Mouse (Mus musculus) left cerebral cortex, postnatal 4 days (tissue): Measurements from ENCODE around the gene 5031410I06Rik. TPM values are rescaled to one million over a fixed set of nuclear protein-coding genes. Genes with fewer than 3 reads are reported as not detected.
"Not testable (repeated sequence)": the region's sequence is repeated elsewhere in the genome, so short reads cannot be mapped to it uniquely, and the experiment has no call there.

Source experiments
- DNase-seq: peaks from one replicate; pipeline ENCODE4 v3.0.0-alpha.2; 2022
- intact Hi-C: fragments of 180-260 bp; cut with DNase I; formaldehyde crosslinking; loops from one replicate; pipeline ENCODE4 v1.15.1; 2025
- total RNA-seq, 2 experiments: library from RNA; stranded (reverse); gene quantifications; 2 replicates each; pipeline ENCODE4 v1.2.3; 2021

The 5031410I06Rik gene
- total RNA-seq: not detected

- not testable (repeated sequence) for DNase-seq
Measured at GRCm38 (mm10) chr5:26105262-26105661, at the start of gene 5031410I06Rik. Gene 5031410I06Rik, minus strand, starts transcription at chr5:26105362.

DNA sequence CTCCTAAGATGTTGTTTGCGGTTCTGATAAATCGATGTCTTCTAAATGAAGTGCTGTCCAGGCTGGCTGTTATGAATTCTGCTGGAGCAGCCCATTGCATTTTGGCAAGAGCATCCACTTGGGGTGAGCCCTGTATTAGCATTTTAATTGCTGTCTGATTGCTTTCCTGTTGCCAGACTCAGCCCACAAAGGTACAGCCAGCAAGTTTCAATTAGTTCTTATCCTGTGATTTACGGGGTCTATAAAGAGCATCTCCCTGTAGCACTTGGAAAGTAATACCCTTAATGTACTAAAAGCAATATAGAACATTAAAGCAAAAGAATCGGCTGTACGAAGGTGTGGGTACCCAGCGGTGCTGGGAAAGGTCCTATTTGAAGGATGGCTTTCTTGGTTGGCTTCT, 37.7 kb upstream of the 5031410I06Rik start:
- no peak for DNase-seq
- intact Hi-C loops: no loop called here

More at GRCm38 (mm10) chr5:26105262-26105661, at the start of gene 5031410I06Rik:
- intact Hi-C loops: not testable (repeated sequence)

- intact Hi-C loops, DNase-seq: not testable (repeated sequence)
Measured at GRCm38 (mm10) chr5:26121321-26121720, 16.2 kb upstream of the 5031410I06Rik start, which contains the start of gene Gm10220. Gene Gm10220, minus strand, starts transcription at chr5:26121421.

- intact Hi-C loops: not testable (repeated sequence)
Measured at GRCm38 (mm10) chr5:26089191-26089590, 16.0 kb downstream of the 5031410I06Rik start, which contains the start of gene Gm10471. Gene Gm10471, minus strand, starts transcription at chr5:26089291.

DNA sequence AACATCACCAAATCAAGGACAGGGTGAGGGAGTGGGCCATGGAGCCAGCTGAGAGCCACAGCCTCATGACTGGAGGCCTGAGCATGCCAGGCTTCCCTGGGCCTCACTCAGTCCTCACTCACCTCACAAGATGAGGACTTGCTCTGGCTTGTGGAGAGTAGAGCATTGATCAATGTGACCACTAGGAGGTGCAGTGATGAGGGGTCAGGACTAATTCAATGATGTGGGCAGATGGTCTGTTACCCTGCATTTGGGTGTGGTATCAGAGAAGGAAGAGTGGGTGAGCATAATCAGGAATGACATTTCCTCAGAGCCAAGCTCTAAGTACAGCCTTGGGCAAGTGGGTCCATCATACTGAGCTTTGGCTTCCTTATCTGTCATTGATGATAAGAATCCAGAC, 26.1 kb downstream of the 5031410I06Rik start:
- DNase-seq: peak; percentile 1
- intact Hi-C loops: not testable (repeated sequence)

More at GRCm38 (mm10) chr5:26089191-26089590, 16.0 kb downstream of the 5031410I06Rik start, which contains the start of gene Gm10471:
- not testable (repeated sequence) for DNase-seq

GRCm38 (mm10) chr5:26070716-26071115, 34.4 kb downstream of the 5031410I06Rik start:
- no peak for DNase-seq
- intact Hi-C loops: no loop called here

- DNase-seq, intact Hi-C loops: not testable (repeated sequence)
Measured at GRCm38 (mm10) chr5:26058481-26058880, 46.7 kb downstream of the 5031410I06Rik start, which contains the start of gene Gm7347. Gene Gm7347, minus strand, starts transcription at chr5:26058581.

Other genes starting within 250 kb of the 5031410I06Rik start
- not detected for gene Gm21663, start 163.0 kb downstream of the 5031410I06Rik start, total RNA-seq
- gene Gm21671, start 150.9 kb downstream of the 5031410I06Rik start, total RNA-seq: not detected
- not detected for gene Gm21680, start 132.7 kb downstream of the 5031410I06Rik start, total RNA-seq
- not detected for gene Gm21698, start 116.7 kb downstream of the 5031410I06Rik start, total RNA-seq
- gene Gm1979, start 100.6 kb downstream of the 5031410I06Rik start, total RNA-seq: not detected
- gene Gm5862, start 82.4 kb downstream of the 5031410I06Rik start, total RNA-seq: not detected
- not detected for gene Speer4a, start 65.8 kb downstream of the 5031410I06Rik start, total RNA-seq
- gene Gm7347, start 46.8 kb downstream of the 5031410I06Rik start, total RNA-seq: not detected
- not detected for gene Gm10471, start 16.1 kb downstream of the 5031410I06Rik start, total RNA-seq
- gene Gm10220, start 16.1 kb upstream of the 5031410I06Rik start, total RNA-seq: not detected
- gene Gm7361, start 152.3 kb upstream of the 5031410I06Rik start, total RNA-seq: under 1 TPM; 0.24 to 0.30 TPM